ENCODE assay signal across 8 mouse cellular contexts in genomic region chr13:94058642-94059222, GRCm38 (mm10). TPM values are rescaled to one million over a fixed set of nuclear protein-coding genes. Genes with fewer than 3 reads are reported as not detected.
A peak's percentile ranks its signal among the peaks of the same experiment; 100 is the strongest.
DNase-seq lines count a peak whose midpoint lies in the region; ATAC-seq and TF ChIP-seq lines count a peak whose summit lies in the region.

No protein-coding gene starts in this region.

- ATAC-seq in lung, embryonic 16.5 days (ENCODE audit: low read depth): no peak
- ATAC-seq in forebrain, embryonic 13.5 days: no peak
- no peak for ATAC-seq in limb, embryonic 15.5 days (ENCODE audit: insufficient number of reproducible peaks, low FRiP score, low TSS enrichment, low read depth)
- ATAC-seq in stomach, embryonic 16.5 days (ENCODE audit: insufficient read depth, low FRiP score): no peak

- no peak for DNase-seq in lung, postnatal 36 days
- no peak for DNase-seq in cerebellum, adult 2 months
- DNase-seq in thymus, postnatal 0 days (ENCODE audit: low spot score): no peak
- no peak for DNase-seq in right cerebral cortex, postnatal 14 days

- peak overlapping the region; percentile 90 for H3K4me2 ChIP-seq in lung, embryonic 16.5 days (ENCODE audit: low read depth, low read length)
- peak overlapping the region; percentile 99 for H3K4me2 ChIP-seq in forebrain, embryonic 13.5 days
- peak overlapping the region; percentile 82 for H3K4me2 ChIP-seq in limb, embryonic 15.5 days
- peak overlapping the region; percentile 97 for H3K4me2 ChIP-seq in stomach, embryonic 16.5 days (ENCODE audit: low read depth, low read length)

- no peak for TF ChIP-seq POLR2A in cerebellum, adult 2 months (IDR thresholded peaks at IDR 0.05; ENCODE audit: borderline replicate concordance, insufficient read depth, low read length)

- H3K9me3 ChIP-seq in lung, embryonic 16.5 days (ENCODE audit: control insufficient read depth, low read length): no peaks in the 10 kb centered on the region
- no peaks in the 10 kb centered on the region for H3K9me3 ChIP-seq in forebrain, embryonic 13.5 days (replicated peaks)
- no peaks in the 10 kb centered on the region for H3K9me3 ChIP-seq in limb, embryonic 15.5 days
- no peaks in the 10 kb centered on the region for H3K9me3 ChIP-seq in stomach, embryonic 16.5 days (replicated peaks; ENCODE audit: control insufficient read depth, low read length)

- H3K4me1 ChIP-seq in lung, embryonic 16.5 days (replicated peaks; ENCODE audit: control insufficient read depth, insufficient read depth, low read length): peaks cover 27% of the 10 kb centered on the region
- peaks cover 28% of the 10 kb centered on the region for H3K4me1 ChIP-seq in forebrain, embryonic 13.5 days
- peaks cover 36% of the 10 kb centered on the region for H3K4me1 ChIP-seq in limb, embryonic 15.5 days
- peaks cover 23% of the 10 kb centered on the region for H3K4me1 ChIP-seq in stomach, embryonic 16.5 days (ENCODE audit: control insufficient read depth, insufficient read depth, low read length)
- H3K4me1 ChIP-seq in cerebellum, adult 2 months (ENCODE audit: control insufficient read depth, insufficient read depth, low read length): peaks cover 4% of the 10 kb centered on the region

- TF ChIP-seq CTCF in cerebellum, adult 2 months (IDR thresholded peaks at IDR 0.05; ENCODE audit: borderline replicate concordance, insufficient read depth, low read depth, low read length): no peak

- H3K27ac ChIP-seq in lung, embryonic 16.5 days (ENCODE audit: low read length): no peak overlapping the region; the same call in 1 of the 2 replicates
- no peak overlapping the region for H3K27ac ChIP-seq in forebrain, embryonic 13.5 days
- H3K27ac ChIP-seq in limb, embryonic 15.5 days: peak overlapping the region; percentile 93; the same call in 1 of the 2 replicates
- H3K27ac ChIP-seq in stomach, embryonic 16.5 days (ENCODE audit: low read length): no peak overlapping the region
- H3K27ac ChIP-seq in cerebellum, adult 2 months (ENCODE audit: insufficient read depth, low read length): no peak overlapping the region

- peak overlapping the region; percentile 94 for H3K9ac ChIP-seq in lung, embryonic 16.5 days (ENCODE audit: low read length)
- H3K9ac ChIP-seq in forebrain, embryonic 13.5 days: peak overlapping the region; percentile 86
- peak overlapping the region; percentile 69 for H3K9ac ChIP-seq in limb, embryonic 15.5 days
- no peak overlapping the region for H3K9ac ChIP-seq in stomach, embryonic 16.5 days (ENCODE audit: low read length)

- H3K27me3 ChIP-seq in lung, embryonic 16.5 days (ENCODE audit: control insufficient read depth, insufficient read depth, low read depth, low read length): no peaks in the 10 kb centered on the region
- H3K27me3 ChIP-seq in forebrain, embryonic 13.5 days: peaks cover 17% of the 10 kb centered on the region; the same call in 1 of the 2 replicates
- no peaks in the 10 kb centered on the region for H3K27me3 ChIP-seq in limb, embryonic 15.5 days
- no peaks in the 10 kb centered on the region; the same call in 1 of the 2 replicates for H3K27me3 ChIP-seq in stomach, embryonic 16.5 days (ENCODE audit: control insufficient read depth, insufficient read depth, low read length)
- H3K27me3 ChIP-seq in cerebellum, adult 2 months (ENCODE audit: control insufficient read depth, insufficient read depth, low read length): peaks cover 10% of the 10 kb centered on the region; the same call in 1 of the 2 replicates

- H3K4me3 ChIP-seq in lung, embryonic 16.5 days (ENCODE audit: low read length): peak overlapping the region; percentile 78
- peak overlapping the region; percentile 74 for H3K4me3 ChIP-seq in forebrain, embryonic 13.5 days
- H3K4me3 ChIP-seq in limb, embryonic 15.5 days: peak overlapping the region; percentile 86
- peak overlapping the region; percentile 82 for H3K4me3 ChIP-seq in stomach, embryonic 16.5 days (replicated peaks; ENCODE audit: low read length)
- H3K4me3 ChIP-seq in cerebellum, adult 2 months (replicated peaks; ENCODE audit: insufficient read depth, low read depth, low read length): no peak overlapping the region

- H3K36me3 ChIP-seq in lung, embryonic 16.5 days (ENCODE audit: control insufficient read depth, insufficient read depth, low read length): no peaks in the 10 kb centered on the region
- H3K36me3 ChIP-seq in forebrain, embryonic 13.5 days (ENCODE audit: poor library complexity, severe bottlenecking): no peaks in the 10 kb centered on the region
- no peaks in the 10 kb centered on the region for H3K36me3 ChIP-seq in limb, embryonic 15.5 days
- H3K36me3 ChIP-seq in stomach, embryonic 16.5 days (ENCODE audit: control insufficient read depth, insufficient read depth, low read length): no peaks in the 10 kb centered on the region

- 34% methylated on average over 6 of the region's 6 CpGs for WGBS in lung, embryonic 16.5 days
- 42% methylated on average over 6 of the region's 6 CpGs for WGBS in forebrain, embryonic 13.5 days
- 19% methylated on average over 6 of the region's 6 CpGs for WGBS in limb, embryonic 15.5 days
- 31% methylated on average over 6 of the region's 6 CpGs for WGBS in stomach, embryonic 16.5 days
- WGBS in cerebellum, adult 2 months: 76% methylated on average over 6 of the region's 6 CpGs

RNA-seq across cellular contexts. Expression of gene Lhfpl2, which starts 1.1 kb away (rescaled TPM):
- 53.1 and 54.1 TPM in 2 replicates for polyA plus RNA-seq in lung, embryonic 16.5 days (2015; fragmentation: Nextera tagmentation; extraction: Ambion mirVana)
- 10.1 and 12.3 TPM in 2 replicates for polyA plus RNA-seq in forebrain, embryonic 13.5 days (2015; fragmentation: Nextera tagmentation; extraction: Ambion mirVana)
- 74.3 and 75.2 TPM in 2 replicates for polyA plus RNA-seq in limb, embryonic 15.5 days (2015; fragmentation: Nextera tagmentation; extraction: Ambion mirVana)
- polyA plus RNA-seq in stomach, embryonic 16.5 days (2015; fragmentation: Nextera tagmentation; extraction: Ambion mirVana): 20.3 and 20.6 TPM in 2 replicates
- polyA plus RNA-seq in cerebellum, adult 2 months (2012; rRNA removed): 22.5 and 25.6 TPM in 2 replicates
- 5.2 and 5.8 TPM in 2 replicates for polyA plus RNA-seq in thymus, postnatal 0 days (2015; fragmentation: Nextera tagmentation; extraction: Ambion mirVana)
